ENCODE assay signal across 13 mouse cellular contexts in the genomic region with DNA sequence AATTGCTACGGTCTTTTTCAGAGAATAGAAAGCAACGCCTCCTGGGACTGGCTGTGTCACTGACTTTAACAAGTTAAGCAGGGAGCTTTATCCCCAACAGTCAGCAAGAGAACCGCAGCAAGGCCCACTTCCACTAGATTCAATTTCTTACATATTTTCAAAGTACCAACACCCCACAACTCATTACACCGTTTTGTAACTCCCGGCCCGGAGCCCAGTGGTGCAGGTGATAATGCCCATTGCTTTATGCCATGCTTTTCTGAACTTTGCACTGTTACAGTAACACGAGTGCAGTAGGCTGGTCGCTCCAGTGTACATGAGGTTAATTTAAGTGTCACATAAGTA. TPM values are rescaled to one million over a fixed set of nuclear protein-coding genes. Genes with fewer than 3 reads are reported as not detected.
A peak's percentile ranks its signal among the peaks of the same experiment; 100 is the strongest.
DNase-seq lines count a peak whose midpoint lies in the region; ATAC-seq and TF ChIP-seq lines count a peak whose summit lies in the region.
"Had no signal": no experiment of that assay in that cellular context is flagged by ENCODE, and none has a peak within 500 bp of the region (broad histone marks: within the 10 kb centered on the region; RNA-seq: fewer than 3 reads in every experiment).

No protein-coding gene starts in this region.

- no peaks in the 10 kb centered on the region; the same call in 1 of the 2 replicates for H3K4me1 ChIP-seq in lung, embryonic 14.5 days (ENCODE audit: insufficient read depth)
- peaks cover 19% of the 10 kb centered on the region for H3K4me1 ChIP-seq in embryonic facial prominence, embryonic 13.5 days
- 0 out of 2 replicates have a peak, but pooled peaks cover 7% of the 10 kb centered on the region for H3K4me1 ChIP-seq in hindbrain, postnatal 0 days (ENCODE audit: insufficient read depth, low read length)
- H3K4me1 ChIP-seq in liver, embryonic 15.5 days (replicated peaks): peaks cover 31% of the 10 kb centered on the region

- no peak overlapping the region for H3K4me3 ChIP-seq in lung, embryonic 14.5 days (ENCODE audit: low read depth, low read length)
- H3K4me3 ChIP-seq in embryonic facial prominence, embryonic 13.5 days: no peak overlapping the region; the same call in 1 of the 2 replicates
- peak overlapping the region; percentile 56; the same call in 1 of the 2 replicates for H3K4me3 ChIP-seq in hindbrain, postnatal 0 days (ENCODE audit: low read length)
- H3K4me3 ChIP-seq in liver, embryonic 15.5 days (replicated peaks): 0 out of 2 replicates have a peak overlapping the region, but pooled peaks have one; percentile 1

- no peak for TF ChIP-seq CTCF in lung, embryonic 14.5 days (IDR thresholded peaks at IDR 0.05; ENCODE audit: low read depth)
- no peak for TF ChIP-seq CTCF in hindbrain, postnatal 0 days (IDR thresholded peaks at IDR 0.05; ENCODE audit: low read depth)

- ATAC-seq in lung, embryonic 14.5 days (ENCODE audit: insufficient read depth): no peak
- ATAC-seq in embryonic facial prominence, embryonic 13.5 days (ENCODE audit: insufficient number of reproducible peaks, insufficient read depth, low FRiP score, low TSS enrichment, low read depth): no peak
- no peak for ATAC-seq in hindbrain, postnatal 0 days
- no peak for ATAC-seq in liver, embryonic 15.5 days (ENCODE audit: insufficient read depth)

- peaks cover 51% of the 10 kb centered on the region for H3K27me3 ChIP-seq in lung, embryonic 14.5 days (ENCODE audit: insufficient read depth, low read length)
- H3K27me3 ChIP-seq in embryonic facial prominence, embryonic 13.5 days: peaks cover 62% of the 10 kb centered on the region
- H3K27me3 ChIP-seq in hindbrain, postnatal 0 days (ENCODE audit: insufficient read depth, low read length): peaks cover 22% of the 10 kb centered on the region; the same call in 1 of the 2 replicates
- H3K27me3 ChIP-seq in liver, embryonic 15.5 days: peaks cover 48% of the 10 kb centered on the region

- DNase-seq in lung, embryonic 14.5 days: peak; percentile 5
- no peak for DNase-seq in lung, postnatal 25 days (ENCODE audit: low spot score)
- no peak for DNase-seq in hindbrain, postnatal 0 days (ENCODE audit: low spot score)
- no peak for DNase-seq in gastrocnemius, adult 8-10 months (ENCODE audit: low spot score in 2 of 2)
- no peak for DNase-seq in right cerebral cortex, postnatal 4 days
- DNase-seq in cerebellum, adult 9-10 months: no peak
- DNase-seq: gastrocnemius, postnatal 36 days; kidney, postnatal 10 days; layer of hippocampus, adult 9-11 months had no signal

- 0 out of 2 replicates have a peak, but pooled peaks cover 8% of the 10 kb centered on the region for H3K36me3 ChIP-seq in lung, embryonic 14.5 days (ENCODE audit: insufficient read depth)
- no peaks in the 10 kb centered on the region for H3K36me3 ChIP-seq in embryonic facial prominence, embryonic 13.5 days
- H3K36me3 ChIP-seq in hindbrain, postnatal 0 days (ENCODE audit: insufficient read depth, low read length): no peaks in the 10 kb centered on the region
- peaks cover 8% of the 10 kb centered on the region; the same call in 1 of the 2 replicates for H3K36me3 ChIP-seq in liver, embryonic 15.5 days (replicated peaks)

- no peaks in the 10 kb centered on the region for H3K9me3 ChIP-seq in lung, embryonic 14.5 days (ENCODE audit: low read depth, low read length)
- H3K9me3 ChIP-seq in embryonic facial prominence, embryonic 13.5 days: no peaks in the 10 kb centered on the region
- no peaks in the 10 kb centered on the region for H3K9me3 ChIP-seq in hindbrain, postnatal 0 days (ENCODE audit: low read length)
- no peaks in the 10 kb centered on the region for H3K9me3 ChIP-seq in liver, embryonic 15.5 days (replicated peaks)

- 52% methylated on average over 8 of the region's 8 CpGs for WGBS in lung, embryonic 14.5 days
- 49% methylated on average over 8 of the region's 8 CpGs for WGBS in embryonic facial prominence, embryonic 13.5 days
- 61% methylated on average over 8 of the region's 8 CpGs for WGBS in hindbrain, postnatal 0 days
- WGBS in liver, embryonic 15.5 days (ENCODE audit: insufficient replicate concordance): 20% methylated on average over 8 of the region's 8 CpGs

- H3K27ac ChIP-seq in lung, embryonic 14.5 days (ENCODE audit: low read depth): no peak overlapping the region
- H3K27ac ChIP-seq in embryonic facial prominence, embryonic 13.5 days: no peak overlapping the region
- H3K27ac ChIP-seq in hindbrain, postnatal 0 days: no peak overlapping the region
- H3K27ac ChIP-seq in liver, embryonic 15.5 days (replicated peaks): no peak overlapping the region

- no peak overlapping the region for H3K9ac ChIP-seq in lung, embryonic 14.5 days
- H3K9ac ChIP-seq in embryonic facial prominence, embryonic 13.5 days: no peak overlapping the region
- H3K9ac ChIP-seq in hindbrain, postnatal 0 days (replicated peaks; ENCODE audit: low read length): no peak overlapping the region
- no peak overlapping the region for H3K9ac ChIP-seq in liver, embryonic 15.5 days

- no peak overlapping the region for H3K4me2 ChIP-seq in lung, embryonic 14.5 days
- peak overlapping the region; percentile 99; the same call in 1 of the 2 replicates for H3K4me2 ChIP-seq in embryonic facial prominence, embryonic 13.5 days
- H3K4me2 ChIP-seq in hindbrain, postnatal 0 days (ENCODE audit: low read depth, low read length): peak overlapping the region; percentile 93
- H3K4me2 ChIP-seq in liver, embryonic 15.5 days: peak overlapping the region; percentile 92

RNA-seq across cellular contexts. Expression of a gene that starts 0.4 kb away (rescaled TPM):
- 2.4 and 3.1 TPM in 2 replicates for polyA plus RNA-seq in lung, embryonic 14.5 days (2014; fragmentation: Nextera tagmentation; extraction: Ambion mirVana)
- 1.1 and 1.6 TPM in 2 replicates for polyA plus RNA-seq in embryonic facial prominence, embryonic 13.5 days (2015; fragmentation: Nextera tagmentation; extraction: Ambion mirVana)
- total RNA-seq in hindbrain, postnatal 0 days (2014; rRNA removed): 0.58 and 1.3 TPM in 2 replicates
- 0.72 and 1.0 TPM in 2 replicates for polyA plus RNA-seq in hindbrain, postnatal 0 days (2015; fragmentation: Nextera tagmentation; extraction: Ambion mirVana)
- 11.8 and 13.2 TPM in 2 replicates for polyA plus RNA-seq in liver, embryonic 15.5 days (2015; fragmentation: Nextera tagmentation; extraction: Ambion mirVana)
- total RNA-seq in gastrocnemius, adult 8-10 months (2022): not detected
- total RNA-seq: gastrocnemius, postnatal 36 days had no signal

RNA-seq across cellular contexts. Expression of a gene that starts 27.1 kb away (rescaled TPM):
- polyA plus RNA-seq in lung, embryonic 14.5 days (2014; fragmentation: Nextera tagmentation; extraction: Ambion mirVana): 0.54 and 0.79 TPM in 2 replicates
- polyA plus RNA-seq in embryonic facial prominence, embryonic 13.5 days (2015; fragmentation: Nextera tagmentation; extraction: Ambion mirVana): 1.1 and 1.4 TPM in 2 replicates
- total RNA-seq in hindbrain, postnatal 0 days (2014; rRNA removed): 0.04 and 0.16 TPM in 2 replicates
- 0.09 and 0.14 TPM in 2 replicates for polyA plus RNA-seq in hindbrain, postnatal 0 days (2015; fragmentation: Nextera tagmentation; extraction: Ambion mirVana)
- 0.03 TPM in 2 replicates for polyA plus RNA-seq in liver, embryonic 15.5 days (2015; fragmentation: Nextera tagmentation; extraction: Ambion mirVana)
- under 1 TPM; 0.05 to 0.31 (median 0.10) TPM for total RNA-seq in gastrocnemius, adult 8-10 months (2022)
- total RNA-seq: left cerebral cortex, postnatal 36 days had no signal

RNA-seq across cellular contexts. Expression of a gene that starts 42.8 kb away (rescaled TPM):
- polyA plus RNA-seq in lung, embryonic 14.5 days (2014; fragmentation: Nextera tagmentation; extraction: Ambion mirVana): not detected in 2 replicates
- 0.10 TPM in 1 of 2 replicates, not detected in the other for polyA plus RNA-seq in embryonic facial prominence, embryonic 13.5 days (2015; fragmentation: Nextera tagmentation; extraction: Ambion mirVana)
- total RNA-seq in hindbrain, postnatal 0 days (2014; rRNA removed): under 0.01 TPM in 1 of 2 replicates, not detected in the other
- polyA plus RNA-seq in hindbrain, postnatal 0 days (2015; fragmentation: Nextera tagmentation; extraction: Ambion mirVana): not detected in 2 replicates
- 3.6 and 3.7 TPM in 2 replicates for polyA plus RNA-seq in liver, embryonic 15.5 days (2015; fragmentation: Nextera tagmentation; extraction: Ambion mirVana)
- under 1 TPM in 2 of 4 experiments, not detected in 2; 0.07 to 0.13 TPM for total RNA-seq in gastrocnemius, adult 8-10 months (2022)
- total RNA-seq: gastrocnemius, postnatal 36 days; left cerebral cortex, postnatal 36 days had no signal
- polyA plus RNA-seq: neural tube, embryonic 11.5 days had no signal

Comparison
In these comparisons a context has a peak if more than half of its experiments do, and no peak if none do; other contexts are left out.
1. H3K4me3 ChIP-seq: peak in hindbrain, postnatal 0 days (single experiment) and liver, embryonic 15.5 days (single experiment); none in lung, embryonic 14.5 days (single experiment) and embryonic facial prominence, embryonic 13.5 days (single experiment).